Mouse (Mus musculus) cortical plate, adult 2 months (tissue): ENCODE measurements around the gene Rin2. TPM values are rescaled to one million over a fixed set of nuclear protein-coding genes. Genes with fewer than 3 reads are reported as not detected.

ENCODE experiments used
- H3K27ac ChIP-seq: fragments of 200-500 bp; 2 replicates; pipeline ENCODE4 v1.5.1; 2012; ENCODE audit warnings: low read length, control low read depth, inconsistent platforms; ENCODE audit not compliant: insufficient read depth
- H3K4me1 ChIP-seq: fragments of 200-500 bp; 2 replicates; pipeline ENCODE4 v1.6.1; 2011; ENCODE audit warnings: low read length; ENCODE audit not compliant: control insufficient read depth, insufficient read depth
- H3K4me3 ChIP-seq: fragments of 200-500 bp; 2 replicates; pipeline ENCODE4 v1.5.1; 2011; ENCODE audit warnings: mild to moderate bottlenecking, low read length, control low read depth; ENCODE audit not compliant: insufficient read depth
- CTCF ChIP-seq: fragments of 200-500 bp; IDR thresholded peaks from 2 replicates; pipeline ENCODE4 v1.5.1; 2011; ENCODE audit warnings: mild to moderate bottlenecking, control low read depth, low read length; ENCODE audit not compliant: insufficient read depth; ENCODE audit errors: extremely low read depth
- POLR2A ChIP-seq: fragments of 200-500 bp; IDR thresholded peaks from 2 replicates; pipeline ENCODE4 v1.6.1; 2011; ENCODE audit warnings: mild to moderate bottlenecking, low read length, control low read depth; ENCODE audit not compliant: insufficient read depth; ENCODE audit errors: extremely low read depth
- polyA plus RNA-seq: library from polyadenylated mRNA; depleted of rRNA; stranded (reverse); fragments of >200 nt; gene quantifications from 2 replicates; pipeline ENCODE4 v1.2.3, GENCODE M21; 2012

Gene Rin2
- polyA plus RNA-seq, 1 experiment, result 16.9 TPM

GRCm38 (mm10) chr2:145873953-145874352 is 198.9 kb downstream of the Rin2 start:
- Histone ChIP-seq H3K4me3 (no peak overlapping the region), H3K27ac (no peak overlapping the region), H3K4me1 (peaks cover 3% of the 10 kb centered on the region; the same call in 1 of the 2 replicates)
- TF ChIP-seq POLR2A, result no peak
- TF ChIP-seq CTCF, result no peak

DNA sequence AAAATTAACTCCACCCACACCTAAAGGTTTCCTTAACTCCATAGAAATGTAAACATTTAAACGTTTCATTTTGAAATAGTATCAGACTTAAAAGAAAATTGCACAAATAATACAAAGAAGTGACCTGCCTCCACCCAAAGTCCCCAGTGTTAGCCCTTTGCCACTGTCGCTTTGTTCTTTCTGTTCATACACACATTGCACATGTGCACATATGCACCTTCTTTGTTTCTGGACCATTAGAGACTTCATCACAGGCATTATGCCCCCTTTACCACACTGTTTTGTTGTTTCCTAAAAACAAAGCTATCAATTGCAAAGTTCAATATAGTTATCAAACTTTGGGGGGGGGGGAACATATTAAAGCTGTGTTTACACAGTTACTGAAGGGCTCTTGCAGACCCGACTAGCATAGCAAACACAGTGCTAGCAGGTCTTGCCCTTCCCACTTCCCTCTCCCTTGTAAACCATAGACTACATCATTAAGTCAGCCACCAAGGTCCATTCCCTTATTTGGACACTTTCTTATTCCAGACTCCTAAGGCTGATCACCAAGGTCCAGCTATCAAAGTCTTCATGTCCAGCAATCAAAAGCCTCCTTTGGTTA is 200.0 kb downstream of the Rin2 start:
- TF ChIP-seq POLR2A, result no peak
- no peak for TF ChIP-seq CTCF
- Histone ChIP-seq H3K4me3 (no peak overlapping the region), H3K27ac (no peak overlapping the region)

GRCm38 (mm10) chr2:145877191-145877590 is 202.2 kb downstream of the Rin2 start:
- Histone ChIP-seq H3K4me1 (no peaks in the 10 kb centered on the region), H3K27ac (no peak overlapping the region)
- no peak for TF ChIP-seq CTCF
- TF ChIP-seq POLR2A, result no peak

More for the DNA sequence above, 200.0 kb downstream of the Rin2 start:
- H3K4me1 ChIP-seq, result peaks cover 3% of the 10 kb centered on the region; the same call in 1 of the 2 replicates

DNA sequence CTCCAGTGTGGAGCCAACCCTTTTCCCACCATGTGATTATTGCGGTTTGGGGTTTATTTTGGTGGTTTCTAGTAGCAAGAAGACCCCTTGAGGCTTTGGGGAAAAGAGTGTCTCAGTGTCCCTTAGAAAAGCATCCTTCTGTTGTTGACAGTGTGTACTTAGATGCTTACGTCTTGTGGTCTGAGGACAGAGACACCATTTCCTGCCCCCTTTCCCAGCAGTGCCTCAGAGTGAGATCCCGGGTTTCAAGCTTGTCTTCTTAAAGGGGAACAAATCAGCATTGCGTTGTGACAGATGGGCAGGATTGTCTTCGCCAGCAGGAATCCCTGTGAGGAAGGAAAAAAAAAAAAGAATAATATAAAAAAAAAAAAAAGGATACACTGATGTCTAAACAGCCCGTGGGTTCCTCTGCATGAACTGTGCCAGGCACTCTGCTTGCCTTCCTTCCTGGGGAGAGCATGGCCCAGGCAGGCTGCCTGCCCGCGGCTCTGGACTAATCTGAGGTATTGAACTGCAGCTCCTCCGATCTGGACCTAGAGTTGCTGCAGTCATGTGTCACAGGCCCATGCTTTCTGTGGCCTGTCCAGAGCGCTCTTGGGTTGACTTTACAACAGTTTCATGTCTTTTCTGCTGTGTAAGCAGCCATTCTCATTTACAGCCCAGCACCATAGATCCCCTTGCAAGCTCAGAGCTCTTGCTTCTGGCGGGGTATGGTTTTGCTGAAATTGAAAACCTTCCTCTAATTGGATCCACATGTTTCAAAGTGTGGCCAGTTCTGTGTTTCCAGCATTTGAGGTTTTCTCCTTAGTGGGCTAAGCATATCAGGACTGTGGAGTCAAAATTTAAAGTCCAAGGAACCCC is 206.1 kb downstream of the Rin2 start:
- Histone ChIP-seq H3K27ac (no peak overlapping the region), H3K4me3 (no peak overlapping the region)
- no peak for TF ChIP-seq POLR2A
- no peak for TF ChIP-seq CTCF

More at GRCm38 (mm10) chr2:145877191-145877590, 202.2 kb downstream of the Rin2 start:
- H3K4me3 ChIP-seq, result no peak overlapping the region

DNA sequence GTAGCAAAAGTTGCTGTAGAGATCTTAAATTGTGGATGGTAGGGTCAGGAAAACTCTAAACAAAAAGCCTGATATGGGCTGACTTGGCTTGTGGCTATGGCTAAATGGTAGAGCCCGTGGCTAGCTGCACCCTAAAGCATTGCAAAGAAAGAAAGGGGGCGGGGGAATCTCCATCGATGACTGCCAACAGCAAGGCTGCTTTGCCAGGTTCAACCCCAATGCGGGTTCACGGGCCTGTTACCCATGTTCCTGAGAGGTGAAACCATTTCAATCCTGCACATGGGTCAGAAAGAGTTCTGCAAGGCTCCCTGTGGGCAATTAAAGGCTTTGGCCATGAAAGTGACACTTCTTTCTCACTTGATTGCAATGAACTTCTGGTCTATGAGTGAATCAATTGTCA is 206.9 kb downstream of the Rin2 start:
- Histone ChIP-seq H3K4me1 (peaks cover 6% of the 10 kb centered on the region), H3K27ac (no peak overlapping the region), H3K4me3 (no peak overlapping the region)
- TF ChIP-seq POLR2A, result no peak
- TF ChIP-seq CTCF, result no peak

More for the DNA sequence above, 206.1 kb downstream of the Rin2 start:
- H3K4me1 ChIP-seq, result peaks cover 6% of the 10 kb centered on the region

GRCm38 (mm10) chr2:145882398-145882797 is 207.4 kb downstream of the Rin2 start:
- Histone ChIP-seq H3K27ac (no peak overlapping the region), H3K4me1 (peaks cover 6% of the 10 kb centered on the region), H3K4me3 (no peak overlapping the region)
- TF ChIP-seq POLR2A (no peak), CTCF (peak; percentile 44; the same call in 1 of the 2 replicates)

DNA sequence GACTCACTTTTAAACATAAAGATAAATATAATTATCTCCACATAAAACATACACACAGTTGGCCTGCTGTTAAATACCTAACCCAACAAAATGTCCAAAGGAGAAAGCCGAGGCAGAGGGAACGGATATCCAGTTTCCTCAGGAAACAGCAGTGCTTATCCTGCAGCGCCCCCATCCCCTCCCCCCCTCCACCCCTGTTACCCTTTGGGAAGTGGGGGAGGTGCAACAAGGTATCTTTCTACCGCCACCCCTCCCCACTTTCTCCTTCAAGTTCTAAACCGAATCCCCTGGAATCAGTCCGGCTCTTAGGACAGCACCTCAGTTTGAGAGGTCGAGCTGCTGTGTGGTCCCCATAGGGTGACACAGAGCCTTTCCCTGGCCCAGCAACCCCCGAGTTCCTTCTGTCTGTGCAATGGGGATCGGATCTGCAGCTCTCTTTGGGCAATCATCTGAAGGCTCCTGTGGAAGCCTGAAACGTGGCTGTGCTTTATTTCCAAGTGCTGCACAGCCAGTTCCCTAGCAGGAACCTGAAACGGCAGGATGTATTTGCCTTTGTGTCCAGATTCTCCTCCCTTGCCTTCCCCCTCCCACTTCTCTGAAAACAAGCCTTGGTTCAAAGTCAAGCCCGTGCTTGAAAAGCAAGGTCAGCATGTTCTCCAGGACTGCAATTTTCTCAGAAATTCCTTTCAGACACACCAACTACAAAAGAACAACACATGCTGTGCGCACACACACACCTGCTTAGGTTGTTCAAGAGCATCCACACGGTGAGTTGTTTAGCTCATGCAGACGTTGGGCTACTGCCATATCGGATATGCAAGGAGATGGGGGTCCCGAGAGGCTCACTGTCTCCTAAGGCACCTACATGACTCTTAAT is 209.3 kb downstream of the Rin2 start:
- Histone ChIP-seq H3K4me3 (no peak overlapping the region), H3K27ac (peak overlapping the region; percentile 55), H3K4me1 (peaks cover 11% of the 10 kb centered on the region)
- TF ChIP-seq CTCF (no peak), POLR2A (no peak)

GRCm38 (mm10) chr2:145884913-145885785 is 210.1 kb downstream of the Rin2 start:
- H3K4me3 ChIP-seq, result no peak overlapping the region
- TF ChIP-seq POLR2A (no peak), CTCF (no peak)
- peak overlapping the region; percentile 55 for H3K27ac ChIP-seq
- peaks cover 12% of the 10 kb centered on the region for H3K4me1 ChIP-seq
